Mouse (Mus musculus): ENCODE data around the gene Lrrc51. TPM values are rescaled to one million over a fixed set of nuclear protein-coding genes. Genes with fewer than 3 reads are reported as not detected.

The Lrrc51 gene
- polyA plus RNA-seq, 1 experiment from 2014 or later: 6.0 TPM

GRCm38 (mm10) chr7:101895695-101896094 is 38.0 kb downstream of the Lrrc51 start:
- H3K27me3 ChIP-seq: no peaks in the 10 kb centered on the region
- TF ChIP-seq CTCF (IDR thresholded peaks at IDR 0.05): no peak
- ATAC-seq (no peak), DNase-seq (ENCODE audit: low read depth, low spot score) (no peak)
- in situ Hi-C loops (cut with MboI; ENCODE audit: low pct_unique_long_range_greater_than_20kb): no loop called here
- ChIA-PET CTCF (no interaction called here), POLR2A (interaction anchor here (1.0 kb wide), 1 partner anchor 59 kb away, joined by 3 read pairs; no protein-coding TSS in a partner anchor)

DNA sequence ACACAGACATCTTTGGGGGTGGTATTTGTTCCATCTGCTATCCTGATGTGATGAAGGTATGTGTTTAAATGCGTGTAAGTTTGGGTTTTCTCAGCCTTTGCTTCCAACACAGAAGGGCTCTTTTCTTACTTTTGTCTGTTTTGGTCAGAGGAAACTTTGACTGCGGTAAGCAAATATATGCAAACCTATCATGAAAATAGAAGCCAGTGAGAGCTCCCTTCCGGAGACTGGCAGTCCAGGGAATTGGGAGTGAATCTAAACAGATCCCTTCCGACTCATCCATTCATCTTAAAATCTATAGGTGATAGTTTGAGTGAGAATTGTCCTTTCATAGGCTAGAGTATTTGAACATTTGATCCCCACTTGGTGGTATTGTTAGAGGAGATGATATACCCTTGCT is 45.2 kb downstream of the Lrrc51 start:
- DNase-seq (ENCODE audit: low read depth, low spot score) (no peak), ATAC-seq (no peak)
- no peak for TF ChIP-seq CTCF (IDR thresholded peaks at IDR 0.05)
- in situ Hi-C loops (cut with MboI; ENCODE audit: low pct_unique_long_range_greater_than_20kb): no loop called here
- H3K27me3 ChIP-seq: no peaks in the 10 kb centered on the region
- ChIA-PET CTCF (no interaction called here), POLR2A (no interaction called here)

DNA sequence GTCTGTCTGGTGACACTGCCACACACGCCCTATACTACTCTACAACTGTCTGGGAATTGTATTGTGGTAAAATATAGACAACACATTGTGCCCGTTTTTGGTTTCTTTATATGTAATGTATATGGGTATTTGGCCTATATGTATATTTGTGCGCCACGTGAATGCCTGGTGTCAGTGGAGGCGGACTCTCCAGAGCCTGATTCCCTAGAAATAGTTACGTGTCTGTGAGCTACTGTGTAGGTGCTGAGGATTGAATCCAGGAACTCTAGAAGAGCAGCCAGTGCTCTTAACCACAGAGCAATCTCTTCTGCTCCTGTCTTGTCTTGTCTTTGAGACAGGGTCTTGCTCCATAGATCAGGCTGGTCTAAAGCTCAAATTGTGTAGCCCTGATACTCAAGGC is 47.4 kb downstream of the Lrrc51 start:
- in situ Hi-C loops (cut with MboI; ENCODE audit: low pct_unique_long_range_greater_than_20kb): no loop called here
- no peaks in the 10 kb centered on the region for H3K27me3 ChIP-seq
- ATAC-seq (no peak), DNase-seq (ENCODE audit: low read depth, low spot score) (no peak)
- ChIA-PET POLR2A (no interaction called here), CTCF (interaction anchor here (1.4 kb wide), 1 partner anchor 10 kb away, joined by 4 read pairs; no protein-coding TSS in a partner anchor)
- TF ChIP-seq CTCF (IDR thresholded peaks at IDR 0.05): no peak

DNA sequence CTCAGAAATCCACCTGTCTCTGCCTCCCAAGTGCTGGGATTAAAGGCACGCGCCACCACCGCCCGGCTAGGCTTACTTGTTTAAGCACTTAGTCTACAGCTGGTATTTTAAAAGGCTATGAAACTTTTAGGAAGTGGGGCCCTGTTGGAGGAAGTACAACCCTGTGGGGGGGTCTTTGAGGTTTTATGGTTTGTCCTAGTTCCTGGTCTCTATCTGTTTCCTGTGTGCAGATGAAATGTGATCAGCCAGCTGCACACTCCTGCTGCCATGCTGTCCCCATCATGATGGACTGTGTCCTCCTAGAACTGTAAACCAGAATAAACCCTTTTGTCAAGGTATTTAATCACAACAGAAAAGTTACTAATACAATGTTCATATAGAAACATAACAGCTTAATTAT is 49.5 kb downstream of the Lrrc51 start:
- ATAC-seq (no peak), DNase-seq (ENCODE audit: low read depth, low spot score) (no peak)
- POLR2A ChIA-PET: no interaction called here
- in situ Hi-C loops (cut with MboI; ENCODE audit: low pct_unique_long_range_greater_than_20kb): no loop called here
- no peak for TF ChIP-seq CTCF (IDR thresholded peaks at IDR 0.05)
- CTCF ChIA-PET: interaction anchor here (0.9 kb wide), 1 partner anchor 9 kb away, joined by 3 read pairs; no protein-coding TSS in a partner anchor
- no peaks in the 10 kb centered on the region for H3K27me3 ChIP-seq

GRCm38 (mm10) chr7:101882413-101883154 is 51.1 kb downstream of the Lrrc51 start:
- DNase-seq (ENCODE audit: low read depth, low spot score) (no peak), ATAC-seq (no peak)
- ChIA-PET CTCF (interaction anchor here (1.0 to 1.9 kb wide), 3 partner anchors 10 to 16 kb away, joined by 3 to 7 read pairs (median 3); partner anchors contain the start of gene Folr1), POLR2A (interaction anchor here (0.6 kb wide), 1 partner anchor 21 kb away, joined by 3 read pairs; no protein-coding TSS in a partner anchor)
- in situ Hi-C loops (cut with MboI; ENCODE audit: low pct_unique_long_range_greater_than_20kb): no loop called here
- TF ChIP-seq CTCF (IDR thresholded peaks at IDR 0.05): no peak
- H3K27me3 ChIP-seq: no peaks in the 10 kb centered on the region

- in situ Hi-C loops (cut with MboI; ENCODE audit: low pct_unique_long_range_greater_than_20kb): no loop called here
- POLR2A ChIA-PET: no interaction called here
- ATAC-seq (no peak), DNase-seq (ENCODE audit: low read depth, low spot score) (no peak)
- no peak for TF ChIP-seq CTCF (IDR thresholded peaks at IDR 0.05)
- no peaks in the 10 kb centered on the region for H3K27me3 ChIP-seq
- CTCF ChIA-PET: interaction anchor here (1.2 kb wide), 1 partner anchor 10 kb away, joined by 3 read pairs; no protein-coding TSS in a partner anchor
Measured at GRCm38 (mm10) chr7:101880855-101881254, 52.8 kb downstream of the Lrrc51 start.

GRCm38 (mm10) chr7:101875978-101876377 is 57.7 kb downstream of the Lrrc51 start:
- POLR2A ChIA-PET: no interaction called here
- in situ Hi-C loops (cut with MboI; ENCODE audit: low pct_unique_long_range_greater_than_20kb): no loop called here
- ATAC-seq (no peak), DNase-seq (ENCODE audit: low read depth, low spot score) (no peak)
- no peaks in the 10 kb centered on the region for H3K27me3 ChIP-seq
- TF ChIP-seq CTCF (IDR thresholded peaks at IDR 0.05): no peak
- CTCF ChIA-PET: interaction anchor here (1.4 kb wide), 1 partner anchor 10 kb away, joined by 4 read pairs; no protein-coding TSS in a partner anchor

DNA sequence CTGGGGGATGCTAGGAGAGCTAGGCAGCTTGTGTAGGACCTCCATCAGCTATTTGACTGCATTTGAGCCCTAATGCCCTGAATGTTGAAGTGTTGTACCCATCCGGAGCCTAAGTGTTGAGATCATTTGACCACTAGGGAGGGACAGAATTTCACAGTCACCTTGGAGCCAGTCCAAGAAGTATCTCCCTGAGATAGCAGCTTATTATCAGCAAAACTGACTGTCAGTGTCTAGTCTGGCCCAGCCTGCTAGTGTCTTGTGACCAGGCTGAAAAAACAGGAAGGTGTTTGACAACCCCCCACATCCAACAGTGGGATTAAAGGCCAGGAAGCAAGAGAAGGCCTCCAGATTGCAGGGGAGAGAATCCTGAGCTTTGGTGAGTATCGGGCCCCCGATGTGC is 62.4 kb downstream of the Lrrc51 start:
- DNase-seq (ENCODE audit: low read depth, low spot score) (no peak), ATAC-seq (no peak)
- TF ChIP-seq CTCF (IDR thresholded peaks at IDR 0.05): no peak
- POLR2A ChIA-PET: interaction anchor here (1.3 kb wide), 1 partner anchor 33 kb away, joined by 4 read pairs; the partner anchor contains the start of gene Inppl1
- CTCF ChIA-PET: interaction anchor here (0.6 to 2.5 kb wide), 4 partner anchors 9 to 36 kb away, joined by 3 to 7 read pairs (median 4); no protein-coding TSS in a partner anchor
- no peaks in the 10 kb centered on the region for H3K27me3 ChIP-seq
- in situ Hi-C loops (cut with MboI; ENCODE audit: low pct_unique_long_range_greater_than_20kb): no loop called here

DNA sequence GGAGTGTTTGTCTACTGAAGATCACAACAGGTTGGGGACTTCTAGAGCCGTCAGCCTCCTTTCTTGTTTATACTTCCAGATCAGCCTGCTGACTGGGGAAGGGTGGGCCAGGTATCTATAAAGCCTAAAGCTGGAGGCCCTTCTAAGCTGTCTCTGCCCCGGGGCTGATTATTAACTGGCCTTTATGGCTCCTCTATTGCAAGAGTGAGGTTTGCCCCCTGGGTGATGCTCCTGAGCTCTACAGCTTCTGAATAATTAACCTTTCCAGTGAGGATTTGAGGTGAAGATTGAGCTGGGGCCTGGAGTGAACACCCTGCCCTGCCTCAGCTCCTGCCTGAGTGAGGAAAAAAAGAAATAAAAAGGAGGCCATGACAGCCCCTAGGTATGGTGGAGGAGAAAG is 63.1 kb downstream of the Lrrc51 start, which contains the start of gene Folr1:
TSS of gene Folr1 (minus strand) at position 160 of the 400 bp plus-strand sequence.
- no peaks in the 10 kb centered on the region for H3K27me3 ChIP-seq
- ATAC-seq (no peak), DNase-seq (ENCODE audit: low read depth, low spot score) (no peak)
- in situ Hi-C loops (cut with MboI; ENCODE audit: low pct_unique_long_range_greater_than_20kb): no loop called here
- ChIA-PET POLR2A (interaction anchor here (1.3 kb wide), 1 partner anchor 32 kb away, joined by 4 read pairs; the partner anchor contains the start of gene Inppl1), CTCF (interaction anchor here (0.9 to 2.5 kb wide), 3 partner anchors 12 to 37 kb away, joined by 3 to 7 read pairs (median 4); no protein-coding TSS in a partner anchor)
- TF ChIP-seq CTCF (IDR thresholded peaks at IDR 0.05): no peak

DNA sequence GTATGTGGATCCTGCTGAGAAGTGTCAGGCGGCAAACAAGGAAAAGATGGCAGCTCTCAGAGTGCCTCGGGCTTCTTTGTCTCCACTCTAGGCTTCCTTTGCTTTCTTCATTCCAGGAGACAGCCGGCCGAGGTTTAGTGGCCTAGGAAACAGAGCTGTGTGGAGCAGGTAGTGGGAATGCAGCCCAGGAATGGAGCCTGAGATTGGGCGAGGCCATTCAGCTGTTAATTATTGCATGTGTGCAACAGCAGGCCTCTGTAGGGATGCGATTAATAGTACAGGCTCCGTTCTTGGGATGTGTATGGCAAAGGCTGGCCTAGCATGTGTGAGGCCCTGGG is 64.6 kb downstream of the Lrrc51 start:
- CTCF ChIA-PET: interaction anchor here (1.0 to 2.5 kb wide), 2 partner anchors 13 to 27 kb away, joined by 3 to 7 read pairs; no protein-coding TSS in a partner anchor
- in situ Hi-C loops (cut with MboI; ENCODE audit: low pct_unique_long_range_greater_than_20kb): no loop called here
- H3K27me3 ChIP-seq: no peaks in the 10 kb centered on the region
- POLR2A ChIA-PET: interaction anchor here (0.9 to 1.0 kb wide), 3 partner anchors 16 to 31 kb away, joined by 3 to 4 read pairs (median 3); partner anchors contain the start of gene Inppl1
- no peak for TF ChIP-seq CTCF (IDR thresholded peaks at IDR 0.05)
- DNase-seq (ENCODE audit: low read depth, low spot score): no peak
- ATAC-seq: no peak

Measured in Patski (cell line).